Mouse (Mus musculus): ENCODE measurements around the gene Zfp541. TPM values are rescaled to one million over a fixed set of nuclear protein-coding genes. Genes with fewer than 3 reads are reported as not detected.

Zfp541 gene
- polyA plus RNA-seq, 1 experiment from 2014 or later, result 0.04 TPM

DNA sequence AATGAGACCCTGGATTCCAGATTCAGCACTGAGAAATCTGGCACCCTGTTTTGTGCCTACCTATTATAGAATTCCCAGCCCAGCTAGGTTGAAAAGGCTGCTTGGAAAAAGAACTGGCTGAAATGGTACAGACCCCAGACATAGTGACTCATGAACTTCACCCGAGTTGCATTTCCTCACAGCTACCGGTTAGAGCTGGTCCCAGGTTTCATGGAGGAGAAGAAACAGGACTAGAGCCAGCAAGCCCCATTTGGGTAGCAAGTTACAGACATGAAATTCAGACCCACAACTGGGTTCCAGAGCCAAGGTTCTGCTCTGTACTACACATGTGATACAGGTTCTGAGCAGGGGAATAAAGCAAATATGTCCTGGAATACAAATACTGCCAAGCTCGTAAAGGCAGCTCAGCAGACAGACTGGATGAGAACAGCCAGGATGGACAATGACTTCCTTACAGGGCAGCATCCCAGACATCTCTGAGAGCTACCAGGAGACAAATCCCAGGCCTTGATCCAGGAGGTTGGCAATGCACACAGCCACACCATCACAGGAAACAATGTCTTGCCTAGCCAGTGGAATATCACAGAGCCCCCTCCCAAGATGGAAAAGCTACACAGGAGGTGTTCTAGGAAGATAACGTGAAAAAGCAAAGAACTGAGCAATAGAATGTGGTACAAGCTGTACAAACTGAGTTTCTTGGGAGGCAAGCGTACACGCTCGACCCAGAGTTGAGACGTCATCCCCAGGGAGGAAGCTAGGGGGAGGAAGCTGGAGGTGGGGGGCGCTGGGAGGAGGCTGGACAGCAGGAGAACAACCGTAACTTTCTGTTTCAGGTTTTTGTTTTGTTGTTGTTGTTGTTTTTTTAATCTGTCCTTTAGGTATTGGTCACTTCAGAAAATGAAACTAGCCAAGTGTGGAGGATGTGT lies 18.5 kb upstream of the Zfp541 start:
- Histone ChIP-seq H3K4me3 (ENCODE audit: low read depth, low read length) (no peak overlapping the region), H3K27me3 (replicated peaks; ENCODE audit: control insufficient read depth, insufficient read depth, low read length) (no peaks in the 10 kb centered on the region), H3K4me2 (ENCODE audit: low read length) (no peak overlapping the region), H3K9me3 (ENCODE audit: control insufficient read depth, low read length) (no peaks in the 10 kb centered on the region), H3K9ac (ENCODE audit: low read length) (no peak overlapping the region; the same call in 1 of the 2 replicates), H3K27ac (ENCODE audit: low read depth) (no peak overlapping the region), H3K36me3 (ENCODE audit: control insufficient read depth, insufficient read depth, low read length) (peaks cover 5% of the 10 kb centered on the region; the same call in 1 of the 2 replicates), H3K4me1 (replicated peaks; ENCODE audit: control insufficient read depth, insufficient read depth, low read length) (peaks cover 16% of the 10 kb centered on the region)
- ATAC-seq (replicated peaks; ENCODE audit: low FRiP score, low TSS enrichment, low read depth), result no peak
- DNase-seq (ENCODE audit: low spot score), result no peak
- 75% methylated on average over 10 of the region's 10 CpGs for WGBS

DNA sequence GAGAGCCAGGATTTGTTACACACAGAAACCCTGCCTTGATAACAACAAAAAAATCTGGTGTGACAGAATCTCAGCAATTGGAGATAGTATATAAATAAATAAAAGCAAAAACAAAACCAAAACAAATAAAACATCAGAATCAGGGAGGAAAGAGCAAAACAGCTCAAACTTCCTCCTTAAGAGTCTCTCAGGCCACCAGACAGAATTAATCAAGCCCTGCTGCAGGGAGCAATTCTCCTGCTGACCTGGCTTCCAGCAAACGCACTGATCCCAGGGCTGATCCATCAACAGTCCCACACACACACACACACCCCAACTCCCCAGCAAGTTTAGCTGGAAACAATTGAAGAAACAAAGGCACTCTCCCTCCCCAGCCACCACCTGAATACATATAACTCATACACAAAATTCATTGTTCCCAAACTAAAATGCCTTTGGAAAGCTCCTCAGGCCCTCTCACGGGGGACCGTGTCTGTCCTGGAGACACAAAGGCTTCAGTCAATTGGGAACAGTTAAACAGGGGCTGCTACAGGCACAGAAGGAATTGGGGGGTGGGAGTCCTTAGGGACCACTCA lies 17.7 kb upstream of the Zfp541 start:
- no peak for ATAC-seq (replicated peaks; ENCODE audit: low FRiP score, low TSS enrichment, low read depth)
- Histone ChIP-seq H3K4me3 (ENCODE audit: low read depth, low read length) (no peak overlapping the region), H3K27ac (ENCODE audit: low read depth) (no peak overlapping the region), H3K9me3 (ENCODE audit: control insufficient read depth, low read length) (no peaks in the 10 kb centered on the region), H3K4me2 (ENCODE audit: low read length) (no peak overlapping the region), H3K27me3 (replicated peaks; ENCODE audit: control insufficient read depth, insufficient read depth, low read length) (no peaks in the 10 kb centered on the region), H3K4me1 (replicated peaks; ENCODE audit: control insufficient read depth, insufficient read depth, low read length) (peaks cover 17% of the 10 kb centered on the region), H3K36me3 (ENCODE audit: control insufficient read depth, insufficient read depth, low read length) (peaks cover 5% of the 10 kb centered on the region; the same call in 1 of the 2 replicates), H3K9ac (ENCODE audit: low read length) (no peak overlapping the region)
- 41% methylated on average over 3 of the region's 3 CpGs for WGBS
- DNase-seq (ENCODE audit: low spot score), result no peak

DNA sequence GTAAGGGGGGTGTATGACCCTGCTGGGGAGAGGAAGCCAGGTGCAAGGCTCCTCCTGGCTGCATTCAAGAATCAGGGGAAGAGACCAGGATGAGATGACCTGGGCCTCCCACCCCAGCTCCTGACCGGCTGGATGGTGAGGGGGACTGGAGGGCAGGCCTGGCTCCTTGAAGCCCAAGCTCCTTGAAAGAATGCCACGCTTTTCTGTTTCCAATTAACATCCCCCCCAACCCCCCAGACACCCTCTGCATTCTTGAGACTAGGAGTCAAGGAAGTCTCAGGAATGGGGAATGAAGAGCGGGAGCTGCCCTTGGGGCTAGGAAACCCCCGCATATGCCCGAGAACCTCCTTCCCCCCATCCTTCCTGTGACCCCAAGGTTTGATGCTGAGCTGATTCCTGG lies 17.1 kb upstream of the Zfp541 start:
- H3K4me3 ChIP-seq (ENCODE audit: low read depth, low read length), result no peak overlapping the region
- DNase-seq (ENCODE audit: low spot score) (no peak), ATAC-seq (replicated peaks; ENCODE audit: low FRiP score, low TSS enrichment, low read depth) (no peak)
- H3K4me1 ChIP-seq (replicated peaks; ENCODE audit: control insufficient read depth, insufficient read depth, low read length), result peaks cover 23% of the 10 kb centered on the region
- H3K27ac ChIP-seq (ENCODE audit: low read depth), result no peak overlapping the region
- WGBS, result 58% methylated on average over 5 of the region's 5 CpGs
- no peaks in the 10 kb centered on the region for H3K27me3 ChIP-seq (replicated peaks; ENCODE audit: control insufficient read depth, insufficient read depth, low read length)
- peaks cover 5% of the 10 kb centered on the region; the same call in 1 of the 2 replicates for H3K36me3 ChIP-seq (ENCODE audit: control insufficient read depth, insufficient read depth, low read length)
- no peak overlapping the region for H3K4me2 ChIP-seq (ENCODE audit: low read length)
- H3K9me3 ChIP-seq (ENCODE audit: control insufficient read depth, low read length), result no peaks in the 10 kb centered on the region
- no peak overlapping the region for H3K9ac ChIP-seq (ENCODE audit: low read length)

DNA sequence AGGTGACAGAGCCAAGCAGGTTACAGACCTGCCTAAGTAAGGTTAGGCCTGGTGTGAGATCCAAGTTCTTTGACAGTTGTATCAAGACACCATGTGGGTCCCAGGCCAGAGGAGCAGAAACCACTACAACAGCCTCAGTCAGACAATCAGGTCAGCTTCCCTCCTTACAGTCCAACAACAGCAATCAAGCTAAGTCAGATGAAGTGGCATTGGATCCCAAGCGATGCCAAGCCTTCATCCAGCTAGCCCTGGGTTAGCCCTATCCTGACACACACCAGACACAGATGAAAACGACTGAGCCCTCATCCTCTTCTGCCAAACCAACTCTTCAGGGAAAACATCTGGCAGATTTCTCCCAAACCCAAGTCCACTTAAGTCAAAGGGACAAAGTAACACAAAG lies 16.1 kb upstream of the Zfp541 start:
- ATAC-seq (replicated peaks; ENCODE audit: low FRiP score, low TSS enrichment, low read depth) (no peak), DNase-seq (ENCODE audit: low spot score) (no peak)
- H3K4me1 ChIP-seq (replicated peaks; ENCODE audit: control insufficient read depth, insufficient read depth, low read length), result peaks cover 28% of the 10 kb centered on the region
- no peaks in the 10 kb centered on the region for H3K27me3 ChIP-seq (replicated peaks; ENCODE audit: control insufficient read depth, insufficient read depth, low read length)
- no peaks in the 10 kb centered on the region for H3K9me3 ChIP-seq (ENCODE audit: control insufficient read depth, low read length)
- no peak overlapping the region for H3K9ac ChIP-seq (ENCODE audit: low read length)
- 34% methylated on average over 2 of the region's 2 CpGs for WGBS
- peak overlapping the region; percentile 95 for H3K4me3 ChIP-seq (ENCODE audit: low read depth, low read length)
- H3K27ac ChIP-seq (ENCODE audit: low read depth), result peak overlapping the region; percentile 98; the same call in 1 of the 2 replicates
- H3K36me3 ChIP-seq (ENCODE audit: control insufficient read depth, insufficient read depth, low read length), result peaks cover 5% of the 10 kb centered on the region; the same call in 1 of the 2 replicates
- H3K4me2 ChIP-seq (ENCODE audit: low read length), result peak overlapping the region; percentile 73

DNA sequence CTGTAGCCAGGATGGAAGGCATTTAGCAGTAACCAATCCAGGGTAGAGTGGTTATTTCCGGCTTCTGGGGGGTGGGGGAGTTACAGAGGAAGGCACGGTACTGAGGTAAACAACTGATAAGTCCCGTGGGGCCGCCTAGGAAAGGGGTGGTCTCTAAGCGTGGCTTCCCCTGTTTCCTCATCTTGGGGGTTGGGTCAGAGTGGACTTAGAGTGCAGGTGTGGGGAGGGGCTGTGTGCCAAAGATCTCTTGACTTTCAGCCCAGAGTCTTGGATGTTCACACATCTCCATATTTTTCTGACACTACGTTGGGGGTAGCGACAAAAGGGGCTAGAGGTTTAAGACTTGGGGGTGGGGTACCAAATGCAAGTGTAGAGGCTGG lies 15.5 kb upstream of the Zfp541 start:
- 0% methylated on average over 7 of the region's 7 CpGs for WGBS
- peaks cover 5% of the 10 kb centered on the region; the same call in 1 of the 2 replicates for H3K36me3 ChIP-seq (ENCODE audit: control insufficient read depth, insufficient read depth, low read length)
- peak overlapping the region; percentile 73 for H3K4me2 ChIP-seq (ENCODE audit: low read length)
- H3K4me3 ChIP-seq (ENCODE audit: low read depth, low read length), result peak overlapping the region; percentile 95
- peak; percentile 71 for DNase-seq (ENCODE audit: low spot score)
- H3K9ac ChIP-seq (ENCODE audit: low read length), result peak overlapping the region; percentile 99
- H3K27me3 ChIP-seq (replicated peaks; ENCODE audit: control insufficient read depth, insufficient read depth, low read length), result no peaks in the 10 kb centered on the region
- peak overlapping the region; percentile 98 for H3K27ac ChIP-seq (ENCODE audit: low read depth)
- H3K9me3 ChIP-seq (ENCODE audit: control insufficient read depth, low read length), result no peaks in the 10 kb centered on the region
- ATAC-seq (replicated peaks; ENCODE audit: low FRiP score, low TSS enrichment, low read depth), result peak; percentile 38
- H3K4me1 ChIP-seq (replicated peaks; ENCODE audit: control insufficient read depth, insufficient read depth, low read length), result peaks cover 28% of the 10 kb centered on the region

DNA sequence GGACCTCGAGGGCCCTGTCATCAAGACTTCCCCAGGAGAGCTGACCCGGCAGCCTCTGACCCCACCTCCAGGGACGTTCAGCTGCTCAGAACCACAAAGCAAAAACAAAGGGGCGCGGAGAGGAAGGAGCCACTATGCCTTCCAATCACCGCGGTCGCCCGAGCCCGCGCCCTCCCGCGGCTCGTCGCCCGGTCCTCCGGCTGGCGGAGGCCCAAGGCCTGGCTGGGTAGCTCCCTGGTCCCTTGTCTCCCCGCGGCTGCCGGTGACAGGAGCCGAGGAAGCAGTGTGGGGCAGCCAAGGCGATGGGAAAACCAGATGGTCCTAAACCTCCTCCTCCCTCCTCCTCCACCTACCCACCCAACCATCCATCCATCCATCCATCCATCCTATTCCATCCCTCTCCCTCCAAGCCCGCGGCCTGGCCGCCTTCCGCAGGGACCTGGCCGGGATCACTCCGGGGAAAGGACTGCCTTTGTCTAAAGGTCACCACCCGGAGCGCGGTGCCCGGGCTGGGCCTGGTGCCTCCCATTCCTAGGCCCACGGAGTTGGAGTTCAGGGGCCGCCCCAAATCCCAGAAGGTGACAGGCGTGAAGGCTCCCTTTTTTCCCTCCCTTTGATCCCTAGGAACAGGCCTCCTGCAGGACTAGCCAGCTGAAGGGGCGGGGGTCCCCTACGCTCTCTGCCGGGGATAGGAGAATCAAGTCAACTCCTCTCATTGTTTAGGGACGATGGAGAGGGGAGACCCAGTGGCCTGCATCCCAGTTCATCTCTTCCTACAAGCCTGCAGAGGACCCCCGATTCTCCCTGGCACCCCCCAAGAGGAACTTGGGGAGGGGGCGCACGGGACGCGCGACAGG lies 14.9 kb upstream of the Zfp541 start:
- Histone ChIP-seq H3K9ac (ENCODE audit: low read length) (peak overlapping the region; percentile 99), H3K27ac (ENCODE audit: low read depth) (peak overlapping the region; percentile 98), H3K9me3 (ENCODE audit: control insufficient read depth, low read length) (no peaks in the 10 kb centered on the region), H3K4me1 (replicated peaks; ENCODE audit: control insufficient read depth, insufficient read depth, low read length) (peaks cover 28% of the 10 kb centered on the region), H3K4me2 (ENCODE audit: low read length) (peak overlapping the region; percentile 73), H3K4me3 (ENCODE audit: low read depth, low read length) (peak overlapping the region; percentile 95), H3K27me3 (replicated peaks; ENCODE audit: control insufficient read depth, insufficient read depth, low read length) (no peaks in the 10 kb centered on the region), H3K36me3 (ENCODE audit: control insufficient read depth, insufficient read depth, low read length) (peaks cover 5% of the 10 kb centered on the region; the same call in 1 of the 2 replicates)
- ATAC-seq (replicated peaks; ENCODE audit: low FRiP score, low TSS enrichment, low read depth), result peak; percentile 21
- DNase-seq (ENCODE audit: low spot score), result peak; percentile 80
- WGBS, result under 1% methylated on average over 44 of the region's 46 CpGs

DNA sequence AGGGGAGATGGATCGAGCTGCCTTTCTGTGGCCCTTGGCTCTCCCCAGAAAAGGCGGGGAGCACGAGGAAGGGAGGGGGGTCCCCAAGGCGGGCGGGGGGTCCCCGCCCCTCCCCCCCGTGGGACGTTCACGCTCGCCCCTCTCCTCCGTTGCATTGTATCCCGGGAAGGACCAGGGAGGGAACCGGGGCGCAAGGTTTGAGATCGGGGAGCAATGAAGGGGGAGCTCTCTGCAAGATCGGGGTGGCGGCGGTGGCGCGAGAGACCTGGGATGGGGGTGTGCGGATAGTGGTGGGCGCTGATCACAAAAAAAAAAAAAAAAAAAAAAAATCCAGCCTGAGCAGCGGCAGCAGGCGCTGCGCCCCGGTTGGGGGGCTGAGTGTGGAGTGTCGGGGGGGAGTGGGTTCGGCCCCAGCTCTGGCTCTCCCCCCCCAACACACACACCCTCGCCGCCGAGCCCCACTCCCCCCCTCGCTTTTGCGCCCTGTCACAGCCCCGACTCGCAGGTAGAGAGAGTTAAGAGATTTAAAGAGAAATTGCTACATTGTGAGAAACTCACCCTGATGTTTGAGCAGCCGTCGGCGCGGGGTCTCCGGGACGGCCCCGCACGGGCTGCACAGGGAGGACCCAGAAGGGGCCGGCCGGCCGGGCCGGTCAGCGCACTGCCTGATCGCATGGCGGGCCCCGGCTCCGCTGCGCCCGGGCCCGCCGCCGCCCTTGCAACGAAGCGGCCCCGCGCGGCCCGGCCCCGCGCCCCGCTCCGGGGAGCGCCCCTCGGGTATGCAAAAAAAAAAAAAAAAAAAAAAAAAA lies 14.1 kb upstream of the Zfp541 start, which contains the start of gene Bicra:
Bicra (minus strand) TSS at position 584 of the 809 bp plus-strand sequence.
- Histone ChIP-seq H3K27ac (ENCODE audit: low read depth) (peak within 1 kb of the TSS; percentile 98), H3K9ac (ENCODE audit: low read length) (peak within 1 kb of the TSS; percentile 99), H3K9me3 (ENCODE audit: control insufficient read depth, low read length) (no peaks in the 10 kb centered on the region), H3K4me3 (ENCODE audit: low read depth, low read length) (peak within 1 kb of the TSS; percentile 95), H3K36me3 (ENCODE audit: control insufficient read depth, insufficient read depth, low read length) (peaks cover 5% of the 10 kb centered on the region; the same call in 1 of the 2 replicates), H3K4me2 (ENCODE audit: low read length) (peak within 1 kb of the TSS; percentile 89), H3K27me3 (replicated peaks; ENCODE audit: control insufficient read depth, insufficient read depth, low read length) (no peaks in the 10 kb centered on the region), H3K4me1 (replicated peaks; ENCODE audit: control insufficient read depth, insufficient read depth, low read length) (peaks cover 32% of the 10 kb centered on the region)
- WGBS, result under 1% methylated on average over 64 of the region's 69 CpGs
- DNase-seq (ENCODE audit: low spot score), result peak; percentile 88
- peak; percentile 79 for ATAC-seq (replicated peaks; ENCODE audit: low FRiP score, low TSS enrichment, low read depth)

Measured in intestine, embryonic 14.5 days (tissue).